Mouse (Mus musculus) 3134 (cell line): ENCODE measurements around the gene Prm1.
A peak's percentile ranks its signal among the peaks of the same experiment; 100 is the strongest.

Experiments used
- DNase-seq: peaks from one replicate; pipeline ENCODE4 v3.0.0-alpha.2; 2011; ENCODE audit warnings: low spot score; ENCODE audit not compliant: insufficient read length; ENCODE audit errors: extremely low read depth

Prm1 gene

GRCm38 (mm10) chr16:10756168-10756567 is 49.5 kb downstream of the Prm1 start:
- no peak for DNase-seq

- peak; percentile 96 for DNase-seq
Observed at GRCm38 (mm10) chr16:10754521-10755296, 50.9 kb downstream of the Prm1 start.

- no peak for DNase-seq
Observed at GRCm38 (mm10) chr16:10749824-10750223, 55.8 kb downstream of the Prm1 start.

GRCm38 (mm10) chr16:10749226-10749625 is 56.4 kb downstream of the Prm1 start:
- no peak for DNase-seq
